Mouse (Mus musculus) liver, adult 2 months (tissue): ENCODE measurements at regions not wholly inside any gene's neighbourhood (a gene's known extent, or its start where the extent isn't known, plus 50 kb on each side); places are given as distances from the start of the nearest gene placed in this dataset.

ENCODE experiments used
- CTCF ChIP-seq: fragments of 200-500 bp; IDR thresholded peaks from 2 replicates; pipeline ENCODE4 v1.5.1; 2011; ENCODE audit warnings: low read depth, low read length, control low read depth
- POLR2A ChIP-seq: fragments of 200-500 bp; IDR thresholded peaks from 2 replicates; pipeline ENCODE4 v1.6.1; 2011; ENCODE audit warnings: low read length, control low read depth; ENCODE audit not compliant: insufficient read depth; ENCODE audit errors: extremely low read depth

GRCm38 (mm10) chr9:61296311-61296947 is 75.7 kb upstream of the Tle3 start:
- no peak for TF ChIP-seq POLR2A
- no peak for TF ChIP-seq CTCF
